Mouse (Mus musculus) heart, postnatal 0 days (tissue): ENCODE data around the gene 2810004N23Rik.

ENCODE experiments used
- CTCF ChIP-seq: IDR thresholded peaks from 2 replicates; pipeline ENCODE4 v1.5.1; 2016; ENCODE audit warnings: antibody characterized with exemption, control low read depth, low read depth
- EP300 ChIP-seq: IDR thresholded peaks from 2 replicates; pipeline ENCODE4 v1.6.1; 2016; ENCODE audit warnings: antibody characterized with exemption, low read depth

DNA sequence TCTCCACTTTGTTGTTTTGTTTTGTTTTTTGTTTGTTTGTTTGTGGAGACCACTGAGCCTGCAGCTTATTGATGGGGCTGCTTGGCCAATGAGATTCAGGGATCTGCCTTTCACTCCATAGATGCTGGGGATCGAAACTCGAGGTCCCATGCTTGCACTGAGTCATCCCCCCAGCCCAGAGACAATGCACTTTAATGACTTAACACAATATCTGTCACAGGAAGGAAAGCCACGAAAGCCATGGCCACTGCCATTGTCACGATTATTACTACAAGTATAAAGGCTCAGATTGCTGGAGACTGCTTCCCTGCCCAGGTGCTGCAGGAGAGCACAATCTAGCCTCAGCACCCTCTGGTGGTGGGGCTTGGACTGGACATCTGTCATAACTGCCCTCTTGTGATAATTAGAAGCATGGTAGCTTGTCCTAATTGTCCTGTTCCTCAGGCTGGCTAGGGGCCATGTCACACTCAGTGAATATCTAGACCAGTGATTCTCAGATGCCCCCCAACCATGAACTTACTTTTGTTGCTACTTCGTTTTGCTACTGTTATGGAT lies 52.8 kb downstream of the 2810004N23Rik start:
- TF ChIP-seq CTCF (peak; percentile 30), EP300 (no peak)
